Mouse (Mus musculus): ENCODE measurements at regions not wholly inside any gene's neighbourhood (a gene's known extent, or its start where the extent isn't known, plus 50 kb on each side); places are given as distances from the start of the nearest gene placed in this dataset. TPM values are rescaled to one million over a fixed set of nuclear protein-coding genes. Genes with fewer than 3 reads are reported as not detected.
"Not testable (repeated sequence)": the region's sequence is repeated elsewhere in the genome, so short reads cannot be mapped to it uniquely, and the experiment has no call there.

- H3K4me1 ChIP-seq (replicated peaks); H3K27me3 ChIP-seq; ATAC-seq; H3K4me3 ChIP-seq (replicated peaks); H3K9ac ChIP-seq (replicated peaks); H3K27ac ChIP-seq; H3K4me2 ChIP-seq (replicated peaks); H3K36me3 ChIP-seq; H3K9me3 ChIP-seq: not testable (repeated sequence)
- WGBS = 69% methylated on average over 4 of the region's 4 CpGs
Measured at GRCm38 (mm10) chr12:115764939-115765479, 282.5 kb upstream of the Zfp386 start.

- not testable (repeated sequence) for H3K9ac ChIP-seq (replicated peaks); H3K4me2 ChIP-seq (replicated peaks); H3K36me3 ChIP-seq; H3K9me3 ChIP-seq; ATAC-seq; H3K27me3 ChIP-seq; H3K27ac ChIP-seq; H3K4me3 ChIP-seq (replicated peaks); H3K4me1 ChIP-seq (replicated peaks)
Measured at GRCm38 (mm10) chr12:115771176-115771575, 276.3 kb upstream of the Zfp386 start.

GRCm38 (mm10) chr12:115790369-115790768, 257.2 kb upstream of the Zfp386 start:
- not testable (repeated sequence) for H3K4me1 ChIP-seq (replicated peaks); H3K4me3 ChIP-seq (replicated peaks); H3K9ac ChIP-seq (replicated peaks); H3K4me2 ChIP-seq (replicated peaks); H3K36me3 ChIP-seq; ATAC-seq; H3K27me3 ChIP-seq; H3K9me3 ChIP-seq; H3K27ac ChIP-seq
- WGBS = 72% methylated on average over 1 of the region's 1 CpGs

GRCm38 (mm10) chr12:115802499-115802898, 245.0 kb upstream of the Zfp386 start:
- not testable (repeated sequence) for H3K27me3 ChIP-seq, ATAC-seq
- WGBS = 63% methylated on average over 2 of the region's 2 CpGs

GRCm38 (mm10) chr12:115803675-115804074, 243.8 kb upstream of the Zfp386 start:
- H3K9ac ChIP-seq (replicated peaks); H3K36me3 ChIP-seq; H3K27me3 ChIP-seq; H3K4me3 ChIP-seq (replicated peaks); ATAC-seq; H3K4me2 ChIP-seq (replicated peaks); H3K4me1 ChIP-seq (replicated peaks); H3K27ac ChIP-seq; H3K9me3 ChIP-seq: not testable (repeated sequence)
- 55% methylated on average over 2 of the region's 2 CpGs for WGBS

More at GRCm38 (mm10) chr12:115802499-115802898, 245.0 kb upstream of the Zfp386 start:
- H3K4me3 ChIP-seq (replicated peaks); H3K9ac ChIP-seq (replicated peaks); H3K4me2 ChIP-seq (replicated peaks); H3K36me3 ChIP-seq; H3K9me3 ChIP-seq; H3K27ac ChIP-seq; H3K4me1 ChIP-seq (replicated peaks): not testable (repeated sequence)

GRCm38 (mm10) chr12:115807978-115808377, 239.5 kb upstream of the Zfp386 start:
- Histone ChIP-seq H3K36me3 (no peaks in the 10 kb centered on the region), H3K4me2 (replicated peaks) (no peak overlapping the region), H3K9me3 (peaks cover 14% of the 10 kb centered on the region), H3K4me1 (replicated peaks) (no peaks in the 10 kb centered on the region), H3K27me3 (no peaks in the 10 kb centered on the region), H3K4me3 (replicated peaks) (no peak overlapping the region), H3K9ac (replicated peaks) (no peak overlapping the region), H3K27ac (no peak overlapping the region)
- 53% methylated on average over 1 of the region's 1 CpGs for WGBS
- no peak for ATAC-seq

Small RNA genes in the stretch of these regions (microRNA-seq; reads per million reads assigned to microRNA genes)
- gene Gm27722 (not detected), gene Mir6388 (not detected)
